Mouse (Mus musculus) C2C12 (cell line): ENCODE data around the gene Topors.

Experiments used
- CTCF ChIP-seq: IDR thresholded peaks from one replicate; pipeline ENCODE4 v1.5.1; 2011; ENCODE audit not compliant: control insufficient read depth, insufficient read depth, insufficient read length
- USF1 ChIP-seq: IDR thresholded peaks from one replicate; pipeline ENCODE4 v1.6.1; 2011; ENCODE audit warnings: low read depth, mild to moderate bottlenecking, control low read depth, moderate library complexity

DNA sequence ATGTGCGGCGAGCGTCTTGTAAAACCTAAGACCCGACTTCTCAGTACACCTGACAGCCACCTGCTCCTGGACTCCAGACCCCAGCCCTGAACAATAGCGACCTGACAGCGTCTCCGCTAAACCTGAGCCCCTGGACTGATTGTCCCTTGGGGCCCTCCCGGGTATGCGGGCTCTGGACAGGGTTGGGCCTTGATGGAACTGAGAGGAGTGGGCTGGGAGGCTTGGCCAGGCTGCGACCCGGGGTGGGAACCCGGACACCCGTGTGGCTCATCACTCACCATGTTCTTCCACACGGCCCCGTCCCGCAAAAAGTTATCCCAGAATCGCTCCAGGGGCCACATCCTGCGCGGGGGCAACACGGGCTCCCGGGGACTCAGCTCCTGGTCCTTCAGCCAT is 9.2 kb upstream of the Topors start:
- TF ChIP-seq CTCF, result no peak
- TF ChIP-seq USF1, result no peak
